Mouse (Mus musculus) erythroblast, embryonic 14.5 days (primary cell): ENCODE data around the gene Dnajc5.

Source experiments
- GATA1 ChIP-seq: IDR thresholded peaks from 2 replicates; pipeline ENCODE4 v1.6.1; 2012; ENCODE audit warnings: low read length, inconsistent platforms, mixed read lengths
- TAL1 ChIP-seq: IDR thresholded peaks from 3 replicates; pipeline ENCODE4 v1.6.1; 2012; ENCODE audit warnings: low read length, inconsistent platforms, mixed read lengths

DNA sequence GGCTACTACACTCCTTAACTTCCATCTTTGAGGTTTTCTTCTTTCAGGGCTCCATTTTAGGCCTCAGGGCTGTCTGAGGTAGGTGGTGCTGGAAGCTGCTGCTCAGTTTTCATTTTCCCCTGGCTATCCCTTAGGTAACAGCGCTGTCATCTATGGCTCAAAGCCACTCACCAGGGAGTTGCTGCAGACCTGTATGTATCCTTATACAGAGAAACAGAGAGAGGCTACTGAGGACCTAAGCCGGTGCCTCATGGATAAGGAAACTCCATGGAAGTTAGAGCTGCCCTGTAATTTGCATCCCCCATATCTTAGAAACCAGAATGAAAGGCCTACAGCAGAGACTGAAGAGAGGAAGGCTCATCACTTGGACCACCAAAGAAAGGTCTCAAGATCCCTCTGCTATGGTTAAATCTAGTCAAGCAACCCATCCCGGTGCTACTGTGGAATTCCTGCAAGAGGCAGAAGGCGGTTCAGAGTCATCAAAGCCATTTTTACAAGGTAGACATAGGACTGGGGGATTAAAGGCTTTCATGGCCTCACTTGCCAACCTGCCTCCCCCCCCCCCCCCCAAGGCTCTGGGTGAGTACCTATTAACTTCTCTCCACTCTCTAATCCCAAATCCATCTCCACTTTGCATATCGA is 60.0 kb downstream of the Dnajc5 start:
- TF ChIP-seq GATA1, result no peak
- no peak for TF ChIP-seq TAL1
